Mouse (Mus musculus) c-Kit-positive CD71-positive TER-119-positive erythroid progenitor cells, embryonic 14.5 days (primary cell): Measurements from ENCODE around the gene Tmem110.

Source experiments
- DNase-seq: peaks from one replicate; pipeline ENCODE4 v3.0.0-alpha.2; 2013; ENCODE audit warnings: low spot score

Gene Tmem110

GRCm38 (mm10) chr14:30904307-30904706, 78.9 kb downstream of the Tmem110 start:
- DNase-seq: no peak

GRCm38 (mm10) chr14:30906001-30906400, 80.6 kb downstream of the Tmem110 start:
- no peak for DNase-seq

- DNase-seq: no peak
Measured at GRCm38 (mm10) chr14:30907814-30908265, 82.5 kb downstream of the Tmem110 start.

GRCm38 (mm10) chr14:30911141-30911540, 85.8 kb downstream of the Tmem110 start:
- no peak for DNase-seq

- no peak for DNase-seq
Measured at GRCm38 (mm10) chr14:30912641-30913040, 87.3 kb downstream of the Tmem110 start.

GRCm38 (mm10) chr14:30913404-30913803, 88.0 kb downstream of the Tmem110 start:
- DNase-seq: no peak

GRCm38 (mm10) chr14:30916516-30916915, 91.1 kb downstream of the Tmem110 start:
- no peak for DNase-seq

GRCm38 (mm10) chr14:30922053-30922670, 96.8 kb downstream of the Tmem110 start:
- DNase-seq: no peak

- no peak for DNase-seq
Measured at GRCm38 (mm10) chr14:30923375-30924105, 98.2 kb downstream of the Tmem110 start, which contains the start of gene Itih3. TSS of gene Itih3 (minus strand) at chr14:30923760.

- DNase-seq: no peak
Measured at GRCm38 (mm10) chr14:30925492-30925891, 100.1 kb downstream of the Tmem110 start.
